Mouse (Mus musculus): ENCODE results near the gene Msh4. TPM values are rescaled to one million over a fixed set of nuclear protein-coding genes. Genes with fewer than 3 reads are reported as not detected.

The Msh4 gene
- 0.07 and 0.09 TPM in 2 replicates for polyA plus RNA-seq (2015; fragmentation: Nextera tagmentation; extraction: Ambion mirVana)

GRCm38 (mm10) chr3:153906136-153906871 is at the start of gene Msh4:
TSS of gene Msh4 (minus strand) at chr3:153906138.
- H3K9ac ChIP-seq (replicated peaks; ENCODE audit: low read length) = no peak within 1 kb of the TSS
- ATAC-seq (ENCODE audit: low FRiP score, low TSS enrichment) = no peak
- H3K36me3 ChIP-seq (ENCODE audit: insufficient read depth, low read length) = peaks cover 74% of the 10 kb centered on the region
- 86% methylated on average over 9 of the region's 9 CpGs for WGBS
- peaks cover 23% of the 10 kb centered on the region for H3K4me1 ChIP-seq (ENCODE audit: insufficient read depth, low read length)
- H3K4me3 ChIP-seq (ENCODE audit: low read length) = no peak within 1 kb of the TSS
- H3K27ac ChIP-seq (ENCODE audit: low read length) = no peak within 1 kb of the TSS
- H3K9me3 ChIP-seq (ENCODE audit: low read length) = no peaks in the 10 kb centered on the region
- no peaks in the 10 kb centered on the region for H3K27me3 ChIP-seq (ENCODE audit: insufficient read depth, low read length)
- H3K4me2 ChIP-seq (replicated peaks; ENCODE audit: low read depth, low read length) = no peak within 1 kb of the TSS

- no peak overlapping the region for H3K27ac ChIP-seq (ENCODE audit: low read length)
- H3K27me3 ChIP-seq (ENCODE audit: insufficient read depth, low read length) = no peaks in the 10 kb centered on the region
- no peaks in the 10 kb centered on the region for H3K36me3 ChIP-seq (ENCODE audit: insufficient read depth, low read length)
- no peak overlapping the region for H3K9ac ChIP-seq (replicated peaks; ENCODE audit: low read length)
- peaks cover 7% of the 10 kb centered on the region for H3K4me1 ChIP-seq (ENCODE audit: insufficient read depth, low read length)
- H3K4me2 ChIP-seq (replicated peaks; ENCODE audit: low read depth, low read length) = no peak overlapping the region
- no peak for ATAC-seq (ENCODE audit: low FRiP score, low TSS enrichment)
- H3K9me3 ChIP-seq (ENCODE audit: low read length) = no peaks in the 10 kb centered on the region
- H3K4me3 ChIP-seq (ENCODE audit: low read length) = no peak overlapping the region
- 46% methylated on average over 2 of the region's 2 CpGs for WGBS
These were observed 42.2 kb upstream of the Msh4 start for GRCm38 (mm10) chr3:153948176-153948575.

GRCm38 (mm10) chr3:153947271-153947670 is 41.3 kb upstream of the Msh4 start:
- Histone ChIP-seq H3K27ac (ENCODE audit: low read length) (no peak overlapping the region), H3K27me3 (ENCODE audit: insufficient read depth, low read length) (no peaks in the 10 kb centered on the region), H3K4me2 (replicated peaks; ENCODE audit: low read depth, low read length) (no peak overlapping the region), H3K9me3 (ENCODE audit: low read length) (no peaks in the 10 kb centered on the region), H3K9ac (replicated peaks; ENCODE audit: low read length) (no peak overlapping the region), H3K36me3 (ENCODE audit: insufficient read depth, low read length) (no peaks in the 10 kb centered on the region), H3K4me3 (ENCODE audit: low read length) (no peak overlapping the region), H3K4me1 (ENCODE audit: insufficient read depth, low read length) (peaks cover 14% of the 10 kb centered on the region)
- WGBS = 69% methylated on average over 4 of the region's 4 CpGs
- ATAC-seq (ENCODE audit: low FRiP score, low TSS enrichment) = no peak

- ATAC-seq (ENCODE audit: low FRiP score, low TSS enrichment) = peak; percentile 98
- peaks cover 14% of the 10 kb centered on the region for H3K4me1 ChIP-seq (ENCODE audit: insufficient read depth, low read length)
- WGBS = under 1% methylated on average over 41 of the region's 41 CpGs
- peak within 1 kb of the TSS; percentile 75 for H3K9ac ChIP-seq (replicated peaks; ENCODE audit: low read length)
- no peaks in the 10 kb centered on the region; the same call in 1 of the 2 replicates for H3K36me3 ChIP-seq (ENCODE audit: insufficient read depth, low read length)
- no peaks in the 10 kb centered on the region for H3K9me3 ChIP-seq (ENCODE audit: low read length)
- H3K4me3 ChIP-seq (ENCODE audit: low read length) = peak within 1 kb of the TSS; percentile 65
- peak within 1 kb of the TSS; percentile 51 for H3K4me2 ChIP-seq (replicated peaks; ENCODE audit: low read depth, low read length)
- H3K27me3 ChIP-seq (ENCODE audit: insufficient read depth, low read length) = no peaks in the 10 kb centered on the region
- peak within 1 kb of the TSS; percentile 59 for H3K27ac ChIP-seq (ENCODE audit: low read length)
These were observed 38.5 kb upstream of the Msh4 start, which contains the start of gene Acadm for GRCm38 (mm10) chr3:153944335-153944990. TSS of gene Acadm (minus strand) at chr3:153944632.

GRCm38 (mm10) chr3:153943901-153944334 is 38.0 kb upstream of the Msh4 start:
- Histone ChIP-seq H3K9ac (replicated peaks; ENCODE audit: low read length) (peak overlapping the region; percentile 75), H3K27ac (ENCODE audit: low read length) (peak overlapping the region; percentile 59), H3K4me3 (ENCODE audit: low read length) (peak overlapping the region; percentile 65), H3K4me2 (replicated peaks; ENCODE audit: low read depth, low read length) (peak overlapping the region; percentile 51), H3K4me1 (ENCODE audit: insufficient read depth, low read length) (peaks cover 14% of the 10 kb centered on the region), H3K36me3 (ENCODE audit: insufficient read depth, low read length) (peaks cover 3% of the 10 kb centered on the region; the same call in 1 of the 2 replicates), H3K27me3 (ENCODE audit: insufficient read depth, low read length) (no peaks in the 10 kb centered on the region), H3K9me3 (ENCODE audit: low read length) (no peaks in the 10 kb centered on the region)
- WGBS = under 1% methylated on average over 19 of the region's 19 CpGs
- peak; percentile 71 for ATAC-seq (ENCODE audit: low FRiP score, low TSS enrichment)

- Histone ChIP-seq H3K27ac (ENCODE audit: low read length) (peak overlapping the region; percentile 59), H3K9me3 (ENCODE audit: low read length) (no peaks in the 10 kb centered on the region), H3K36me3 (ENCODE audit: insufficient read depth, low read length) (peaks cover 11% of the 10 kb centered on the region), H3K27me3 (ENCODE audit: insufficient read depth, low read length) (no peaks in the 10 kb centered on the region), H3K9ac (replicated peaks; ENCODE audit: low read length) (peak overlapping the region; percentile 75; the same call in 1 of the 2 replicates), H3K4me3 (ENCODE audit: low read length) (peak overlapping the region; percentile 65), H3K4me2 (replicated peaks; ENCODE audit: low read depth, low read length) (peak overlapping the region; percentile 51), H3K4me1 (ENCODE audit: insufficient read depth, low read length) (peaks cover 14% of the 10 kb centered on the region)
- WGBS = 22% methylated on average over 12 of the region's 12 CpGs
- ATAC-seq (ENCODE audit: low FRiP score, low TSS enrichment) = no peak
These were observed 37.2 kb upstream of the Msh4 start for GRCm38 (mm10) chr3:153943003-153943640.

- no peak for ATAC-seq (ENCODE audit: low FRiP score, low TSS enrichment)
- Histone ChIP-seq H3K4me2 (replicated peaks; ENCODE audit: low read depth, low read length) (no peak overlapping the region), H3K9ac (replicated peaks; ENCODE audit: low read length) (no peak overlapping the region), H3K4me3 (ENCODE audit: low read length) (no peak overlapping the region), H3K36me3 (ENCODE audit: insufficient read depth, low read length) (peaks cover 26% of the 10 kb centered on the region), H3K27me3 (ENCODE audit: insufficient read depth, low read length) (no peaks in the 10 kb centered on the region), H3K9me3 (ENCODE audit: low read length) (no peaks in the 10 kb centered on the region), H3K27ac (ENCODE audit: low read length) (no peak overlapping the region), H3K4me1 (ENCODE audit: insufficient read depth, low read length) (peaks cover 19% of the 10 kb centered on the region)
- 94% methylated on average over 13 of the region's 13 CpGs for WGBS
These were observed 35.7 kb upstream of the Msh4 start for GRCm38 (mm10) chr3:153941613-153942012.

- H3K4me1 ChIP-seq (ENCODE audit: insufficient read depth, low read length) = peaks cover 19% of the 10 kb centered on the region
- H3K27ac ChIP-seq (ENCODE audit: low read length) = no peak overlapping the region
- no peak overlapping the region for H3K4me2 ChIP-seq (replicated peaks; ENCODE audit: low read depth, low read length)
- peaks cover 30% of the 10 kb centered on the region for H3K36me3 ChIP-seq (ENCODE audit: insufficient read depth, low read length)
- H3K9me3 ChIP-seq (ENCODE audit: low read length) = no peaks in the 10 kb centered on the region
- H3K27me3 ChIP-seq (ENCODE audit: insufficient read depth, low read length) = no peaks in the 10 kb centered on the region
- 93% methylated on average over 9 of the region's 9 CpGs for WGBS
- H3K9ac ChIP-seq (replicated peaks; ENCODE audit: low read length) = no peak overlapping the region
- H3K4me3 ChIP-seq (ENCODE audit: low read length) = no peak overlapping the region
- no peak for ATAC-seq (ENCODE audit: low FRiP score, low TSS enrichment)
These were observed 34.5 kb upstream of the Msh4 start for GRCm38 (mm10) chr3:153940486-153940885.

- no peak overlapping the region for H3K27ac ChIP-seq (ENCODE audit: low read length)
- H3K9me3 ChIP-seq (ENCODE audit: low read length) = no peaks in the 10 kb centered on the region
- no peak overlapping the region for H3K4me3 ChIP-seq (ENCODE audit: low read length)
- H3K4me2 ChIP-seq (replicated peaks; ENCODE audit: low read depth, low read length) = no peak overlapping the region
- H3K36me3 ChIP-seq (ENCODE audit: insufficient read depth, low read length) = peaks cover 34% of the 10 kb centered on the region
- no peak overlapping the region for H3K9ac ChIP-seq (replicated peaks; ENCODE audit: low read length)
- no peak for ATAC-seq (ENCODE audit: low FRiP score, low TSS enrichment)
- 90% methylated on average over 8 of the region's 8 CpGs for WGBS
- H3K27me3 ChIP-seq (ENCODE audit: insufficient read depth, low read length) = no peaks in the 10 kb centered on the region
- H3K4me1 ChIP-seq (ENCODE audit: insufficient read depth, low read length) = peaks cover 15% of the 10 kb centered on the region
These were observed 34.1 kb upstream of the Msh4 start for GRCm38 (mm10) chr3:153940021-153940420.
